Mouse (Mus musculus) testis, adult 2 months (tissue): ENCODE results near the gene Prss38. TPM values are rescaled to one million over a fixed set of nuclear protein-coding genes. Genes with fewer than 3 reads are reported as not detected.

Source experiments
- H3K27ac ChIP-seq: fragments of 200-500 bp; 2 replicates; pipeline ENCODE4 v1.5.1; 2012; ENCODE audit warnings: low read depth, low read length; ENCODE audit not compliant: control insufficient read depth, insufficient read depth
- H3K27me3 ChIP-seq: fragments of 200-500 bp; 2 replicates; pipeline ENCODE4 v1.6.1; 2012; ENCODE audit warnings: mild to moderate bottlenecking, low read length, moderate library complexity; ENCODE audit not compliant: control insufficient read depth, insufficient read depth
- H3K36me3 ChIP-seq: fragments of 200-500 bp; 2 replicates; pipeline ENCODE4 v1.6.1; 2012; ENCODE audit warnings: mild to moderate bottlenecking, low read length; ENCODE audit not compliant: control insufficient read depth, insufficient read depth
- H3K4me1 ChIP-seq: fragments of 200-500 bp; 2 replicates; pipeline ENCODE4 v1.6.1; 2012; ENCODE audit warnings: low read length; ENCODE audit not compliant: control insufficient read depth, insufficient read depth
- H3K4me3 ChIP-seq: fragments of 200-500 bp; 2 replicates; pipeline ENCODE4 v1.5.1; 2012; ENCODE audit warnings: low read depth, mild to moderate bottlenecking, low read length, moderate library complexity, mixed read lengths; ENCODE audit not compliant: control insufficient read depth
- CTCF ChIP-seq: fragments of 200-500 bp; IDR thresholded peaks from 2 replicates; pipeline ENCODE4 v1.5.1; 2012; ENCODE audit warnings: low read depth, mild to moderate bottlenecking, inconsistent platforms, low read length, moderate library complexity; ENCODE audit not compliant: control insufficient read depth, insufficient read depth, insufficient replicate concordance
- POLR2A ChIP-seq: fragments of 200-500 bp; IDR thresholded peaks from 2 replicates; pipeline ENCODE4 v1.6.1; 2012; ENCODE audit warnings: low read depth, mild to moderate bottlenecking, inconsistent platforms, low read length, moderate library complexity; ENCODE audit not compliant: control insufficient read depth
- polyA plus RNA-seq: library from polyadenylated mRNA; depleted of rRNA; stranded (reverse); fragments of >200 nt; gene quantifications from 2 replicates; pipeline ENCODE4 v1.2.3, GENCODE M21; 2012; rRNA removed

Prss38 gene
- 9.3 and 12.7 TPM in 2 replicates for polyA plus RNA-seq

DNA sequence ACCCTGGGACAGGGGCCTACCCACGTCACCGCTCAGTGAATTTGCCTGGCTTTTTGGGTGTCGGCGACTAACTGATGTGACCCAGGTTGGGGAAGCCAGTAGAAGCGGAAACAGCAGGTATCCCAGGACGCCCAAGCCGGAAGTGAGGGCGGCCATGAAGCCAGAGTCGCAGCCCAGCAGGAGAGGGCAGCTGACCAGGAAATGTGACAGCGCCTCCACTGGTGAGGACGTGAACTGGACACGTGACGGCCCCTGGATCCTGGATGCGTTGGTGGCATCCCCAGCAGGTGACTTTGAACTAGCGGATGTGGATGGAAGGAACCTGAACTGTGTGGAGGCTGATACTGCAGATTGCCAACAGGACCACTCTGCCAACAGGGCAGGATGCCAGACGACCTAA is at the start of gene Prss38:
Gene Prss38, minus strand, starts transcription at position 183 of the 400 bp plus-strand sequence.
- Histone ChIP-seq H3K36me3 (no peaks in the 10 kb centered on the region), H3K4me3 (peak within 1 kb of the TSS; percentile 72), H3K4me1 (peaks cover 5% of the 10 kb centered on the region; the same call in 1 of the 2 replicates), H3K27me3 (no peaks in the 10 kb centered on the region), H3K27ac (peak within 1 kb of the TSS; percentile 2)
- TF ChIP-seq POLR2A (peak; percentile 51; the same call in 1 of the 2 replicates), CTCF (peak; percentile 67; the same call in 1 of the 2 replicates)

DNA sequence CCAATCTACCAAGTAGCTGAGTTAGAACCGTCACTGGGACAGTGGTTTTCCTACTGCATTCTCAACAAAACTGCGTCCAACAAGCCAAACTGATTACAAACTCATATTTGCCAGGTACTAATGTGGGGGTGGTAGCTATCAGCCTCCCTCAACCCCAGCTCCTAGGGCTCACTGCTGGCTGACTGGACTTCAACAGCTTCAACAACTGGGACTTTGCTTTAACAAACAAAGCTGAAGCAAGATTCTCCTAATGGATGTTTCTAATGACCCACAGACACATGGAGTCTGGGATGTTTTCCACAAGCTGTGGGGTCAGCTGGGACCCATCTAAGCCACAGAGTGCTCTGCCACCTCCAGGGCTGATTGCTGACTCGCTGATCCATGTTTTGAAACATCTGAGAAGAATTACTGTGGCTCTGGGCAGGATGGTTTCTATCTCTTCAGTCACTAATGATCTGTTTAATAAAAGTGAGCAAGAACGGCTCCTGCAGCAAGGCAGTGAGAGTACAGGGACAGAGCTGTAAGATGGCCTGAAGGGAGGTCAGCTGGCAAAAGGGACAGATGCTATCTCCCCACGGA is 47.6 kb upstream of the Prss38 start:
- no peaks in the 10 kb centered on the region for H3K4me1 ChIP-seq
- no peak overlapping the region; the same call in 1 of the 2 replicates for H3K27ac ChIP-seq
- H3K36me3 ChIP-seq: no peaks in the 10 kb centered on the region
- no peak overlapping the region for H3K4me3 ChIP-seq
- no peaks in the 10 kb centered on the region for H3K27me3 ChIP-seq
- TF ChIP-seq CTCF: no peak
- TF ChIP-seq POLR2A: no peak

DNA sequence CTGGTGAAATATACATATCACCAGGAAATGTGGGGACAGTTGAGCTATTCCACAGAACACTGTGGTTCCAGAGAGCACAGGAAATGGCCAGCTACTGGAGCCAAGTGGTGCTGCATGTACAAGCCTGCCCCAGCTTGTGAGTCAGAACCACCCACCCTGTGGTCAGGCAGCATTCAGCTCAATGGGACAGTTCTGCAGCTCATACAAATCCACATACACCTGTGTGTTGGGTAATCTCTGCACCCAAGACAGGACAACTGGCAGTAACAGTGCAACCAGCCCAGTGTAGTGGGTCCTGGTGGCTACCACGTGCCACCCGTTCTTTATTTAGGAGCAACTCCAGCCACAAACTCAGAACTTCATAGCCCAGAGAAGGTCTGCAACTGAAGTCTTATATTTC is 46.5 kb upstream of the Prss38 start:
- no peak overlapping the region for H3K27ac ChIP-seq
- no peaks in the 10 kb centered on the region for H3K27me3 ChIP-seq
- TF ChIP-seq CTCF (no peak), POLR2A (no peak)
- H3K36me3 ChIP-seq: no peaks in the 10 kb centered on the region
- H3K4me1 ChIP-seq: no peaks in the 10 kb centered on the region
- no peak overlapping the region for H3K4me3 ChIP-seq

DNA sequence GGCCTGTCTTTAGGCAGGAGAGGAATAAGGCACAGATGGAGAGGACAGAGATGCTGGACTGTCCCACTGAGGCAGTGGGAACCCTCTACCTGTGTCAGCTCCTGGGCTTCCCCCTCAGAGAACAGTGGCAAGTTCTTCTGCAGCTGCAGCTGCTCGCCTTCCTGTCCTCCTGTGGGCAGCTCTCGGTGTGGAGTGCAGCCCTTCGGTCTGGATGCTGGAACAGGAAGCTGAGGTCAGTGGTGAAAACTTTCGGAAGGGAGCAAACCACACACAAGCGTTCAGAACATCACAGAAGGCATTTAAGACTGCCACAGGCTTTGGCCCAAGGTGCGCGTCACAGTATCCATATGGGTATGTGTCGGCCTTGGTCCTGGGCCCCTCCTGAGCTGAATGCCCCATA is 46.0 kb upstream of the Prss38 start:
- H3K4me1 ChIP-seq: no peaks in the 10 kb centered on the region
- no peaks in the 10 kb centered on the region for H3K36me3 ChIP-seq
- H3K27ac ChIP-seq: no peak overlapping the region
- no peaks in the 10 kb centered on the region for H3K27me3 ChIP-seq
- H3K4me3 ChIP-seq: no peak overlapping the region
- no peak for TF ChIP-seq POLR2A

DNA sequence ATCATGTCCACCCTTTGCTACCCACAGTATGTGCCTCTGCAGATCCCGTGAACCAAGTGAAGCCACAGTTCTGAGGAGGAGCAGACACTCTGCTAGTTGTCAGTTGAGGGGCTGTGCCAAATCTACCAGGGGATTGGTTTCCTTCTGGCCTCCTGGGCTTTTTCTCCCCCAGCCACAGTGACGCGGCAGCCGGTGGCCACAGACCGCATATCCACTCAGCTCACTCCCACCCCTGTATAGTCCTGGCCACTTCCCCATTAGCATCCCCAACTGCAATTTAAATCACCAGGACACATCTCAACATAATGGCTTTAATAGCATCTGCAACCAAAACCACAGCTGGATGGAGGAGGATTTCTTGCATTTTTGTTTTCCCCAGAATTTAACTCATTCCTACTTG is 43.3 kb upstream of the Prss38 start:
- Histone ChIP-seq H3K27ac (no peak overlapping the region), H3K4me1 (no peaks in the 10 kb centered on the region), H3K36me3 (no peaks in the 10 kb centered on the region), H3K27me3 (no peaks in the 10 kb centered on the region), H3K4me3 (no peak overlapping the region)
- TF ChIP-seq POLR2A (no peak), CTCF (no peak)

DNA sequence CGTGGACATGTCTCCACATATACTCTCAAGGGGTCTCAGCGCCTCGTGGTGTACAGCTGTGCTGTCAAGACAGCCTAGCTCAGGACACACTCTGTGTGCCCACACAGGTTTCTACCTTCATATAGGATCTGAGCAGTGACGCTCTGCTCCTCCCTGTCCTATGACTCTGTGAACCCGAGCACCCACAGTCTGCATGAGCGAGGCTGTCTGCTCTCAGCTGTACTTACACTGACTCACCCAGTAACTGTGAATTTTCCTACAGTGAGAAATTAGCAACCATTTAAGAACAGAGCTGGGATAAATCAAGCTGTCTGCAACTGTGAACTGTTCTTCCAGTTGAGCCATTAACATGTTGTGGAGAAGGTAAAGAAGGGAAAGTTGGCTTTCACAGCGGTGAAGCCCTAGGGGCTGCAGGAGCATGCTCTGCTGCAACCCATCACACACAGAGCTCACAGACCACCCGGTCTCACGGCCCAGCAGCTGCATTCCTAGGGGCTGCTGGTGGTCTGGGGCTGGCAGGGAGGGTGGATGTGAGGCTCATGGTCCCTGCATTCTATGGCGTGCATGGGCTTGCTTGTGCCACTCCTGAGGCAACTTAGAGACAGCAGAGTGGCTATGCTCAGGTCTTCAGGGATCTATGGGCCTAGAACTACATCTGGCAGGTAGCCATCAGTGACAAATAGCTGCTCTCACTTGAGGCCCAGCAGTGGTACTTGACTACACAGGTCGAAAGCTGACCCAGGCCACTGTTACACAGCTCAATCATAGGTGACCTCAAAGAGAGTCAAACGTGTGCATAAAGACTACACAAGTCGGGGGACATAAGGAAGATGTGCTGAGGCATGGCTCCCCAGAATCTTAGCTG is 37.8 kb upstream of the Prss38 start:
- TF ChIP-seq POLR2A (no peak), CTCF (no peak)
- Histone ChIP-seq H3K36me3 (no peaks in the 10 kb centered on the region), H3K27me3 (no peaks in the 10 kb centered on the region), H3K27ac (no peak overlapping the region), H3K4me1 (no peaks in the 10 kb centered on the region), H3K4me3 (no peak overlapping the region)

DNA sequence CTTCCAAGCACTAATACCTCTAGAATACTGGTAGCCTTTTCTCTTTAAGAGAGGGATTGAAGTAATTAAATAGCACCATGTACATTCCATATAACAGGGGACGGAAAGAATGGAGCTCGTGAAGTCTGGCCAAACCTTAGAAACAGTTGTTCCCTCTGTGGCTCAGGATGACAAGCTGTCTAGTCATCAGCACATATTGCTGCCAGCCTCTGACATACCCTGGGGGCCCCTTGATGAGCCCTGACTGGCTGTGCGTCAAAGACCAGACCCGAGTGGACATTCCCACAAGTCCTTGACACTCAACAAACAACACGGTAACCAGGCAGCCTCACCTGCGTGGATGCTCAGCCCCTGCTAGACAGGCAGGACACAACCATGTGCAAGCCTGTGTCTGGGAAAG is 36.6 kb upstream of the Prss38 start:
- TF ChIP-seq CTCF: no peak
- TF ChIP-seq POLR2A: no peak
- Histone ChIP-seq H3K27me3 (no peaks in the 10 kb centered on the region), H3K4me3 (no peak overlapping the region), H3K27ac (no peak overlapping the region), H3K4me1 (no peaks in the 10 kb centered on the region), H3K36me3 (no peaks in the 10 kb centered on the region; the same call in 1 of the 2 replicates)

DNA sequence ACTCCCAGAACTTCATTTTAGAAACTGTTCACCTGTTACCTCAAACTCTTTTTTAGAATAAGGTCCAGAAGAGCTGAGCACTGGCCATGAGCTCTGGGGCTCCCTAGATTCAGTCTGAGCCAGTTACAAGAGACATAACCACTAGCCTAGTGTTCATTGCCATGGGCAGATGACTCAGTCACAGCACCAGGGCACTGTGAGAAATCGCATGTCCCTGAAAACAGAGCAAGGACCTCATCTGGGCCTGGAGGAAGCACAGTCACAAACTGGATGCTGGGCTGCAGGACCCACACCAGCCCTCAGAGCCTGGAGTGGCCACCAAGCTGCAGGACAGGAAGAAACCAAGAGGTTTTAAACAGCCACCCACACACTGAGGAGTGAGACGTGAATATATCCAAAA is 35.4 kb upstream of the Prss38 start:
- TF ChIP-seq POLR2A (no peak), CTCF (no peak)
- H3K27me3 ChIP-seq: no peaks in the 10 kb centered on the region
- no peaks in the 10 kb centered on the region; the same call in 1 of the 2 replicates for H3K36me3 ChIP-seq
- H3K27ac ChIP-seq: no peak overlapping the region
- H3K4me1 ChIP-seq: no peaks in the 10 kb centered on the region
- H3K4me3 ChIP-seq: no peak overlapping the region
